Mouse (Mus musculus) lung, postnatal 10 days (tissue): Measurements from ENCODE around the gene Tmem140.

Experiments
- DNase-seq: peaks from one replicate; pipeline ENCODE4 v3.0.0; 2021

The Tmem140 gene

GRCm38 (mm10) chr6:34862791-34863403, at the start of gene Tmem140:
TSS of gene Tmem140 (plus strand) at chr6:34863146.
- peak; percentile 67 for DNase-seq

- no peak for DNase-seq
These were observed 38.5 kb upstream of the Tmem140 start for GRCm38 (mm10) chr6:34824406-34824805.

DNA sequence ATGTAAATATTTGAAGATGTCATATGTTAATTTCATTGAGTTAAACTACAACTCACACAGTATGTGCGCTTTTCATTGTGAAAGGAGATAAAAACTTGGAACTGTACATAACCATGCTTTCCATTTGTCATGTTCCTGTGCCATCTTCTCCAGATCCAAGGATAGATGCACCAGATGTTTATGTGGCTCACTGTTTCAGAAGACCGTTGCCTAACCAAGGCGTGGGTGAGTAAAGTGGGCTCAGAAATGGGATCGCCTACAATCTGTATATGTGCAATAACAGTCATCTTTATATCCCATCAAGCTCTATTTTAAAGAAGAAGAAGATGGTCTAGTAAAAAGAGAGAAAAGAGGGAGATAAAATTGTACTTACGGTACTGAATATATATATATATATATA, 30.6 kb upstream of the Tmem140 start:
- no peak for DNase-seq

- DNase-seq: no peak
These were observed 1.3 kb upstream of the Tmem140 start for GRCm38 (mm10) chr6:34861546-34862053.

DNA sequence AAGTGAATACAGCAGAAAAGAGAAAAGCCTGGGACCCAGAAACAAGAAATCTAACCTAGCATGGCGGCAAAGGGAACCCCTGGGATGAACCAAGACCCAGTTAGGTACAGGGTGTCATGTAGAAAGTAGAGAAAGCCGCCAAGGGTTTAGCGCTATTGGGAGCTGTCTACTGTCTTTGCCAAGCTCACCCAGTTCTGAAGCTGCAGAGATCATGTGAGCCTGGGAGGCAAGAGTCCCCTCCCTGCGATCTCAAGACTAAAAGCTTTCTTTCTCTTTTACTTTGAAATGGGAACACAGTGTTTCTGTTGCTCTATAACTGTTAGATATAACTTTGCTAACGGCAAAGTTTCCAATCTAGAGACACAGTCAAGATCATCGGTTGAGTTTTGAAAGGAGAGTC, 565 bp upstream of the Tmem140 start:
- DNase-seq: peak; percentile 45

- no peak for DNase-seq
These were observed 1.0 kb downstream of the Tmem140 start for GRCm38 (mm10) chr6:34863786-34864514.

DNA sequence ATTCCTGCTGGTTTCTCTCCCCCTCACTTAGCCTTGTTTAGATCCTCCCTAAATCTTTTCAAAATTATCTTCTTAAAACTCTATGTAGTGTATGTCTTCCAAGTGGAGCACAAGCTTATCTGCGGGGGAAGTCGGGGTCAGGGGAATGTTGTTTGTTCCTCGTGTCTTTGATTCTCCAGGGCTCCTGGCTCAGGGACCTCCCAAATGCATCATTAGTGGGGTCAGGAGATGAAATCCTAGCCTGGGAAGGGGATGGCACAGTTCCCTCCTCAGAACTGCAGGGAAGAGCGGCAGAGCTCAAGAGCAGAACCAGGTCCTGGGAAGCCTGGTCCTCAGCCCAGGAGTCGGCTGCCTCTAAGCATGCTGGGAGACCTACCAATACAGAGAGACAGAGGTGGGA, 2.3 kb downstream of the Tmem140 start:
- DNase-seq: no peak

GRCm38 (mm10) chr6:34865711-34866593, 3.0 kb downstream of the Tmem140 start:
- DNase-seq: peak; percentile 74

GRCm38 (mm10) chr6:34866786-34867185, 3.8 kb downstream of the Tmem140 start:
- peak; percentile 45 for DNase-seq

GRCm38 (mm10) chr6:34867301-34867994, 4.5 kb downstream of the Tmem140 start:
- DNase-seq: no peak

DNA sequence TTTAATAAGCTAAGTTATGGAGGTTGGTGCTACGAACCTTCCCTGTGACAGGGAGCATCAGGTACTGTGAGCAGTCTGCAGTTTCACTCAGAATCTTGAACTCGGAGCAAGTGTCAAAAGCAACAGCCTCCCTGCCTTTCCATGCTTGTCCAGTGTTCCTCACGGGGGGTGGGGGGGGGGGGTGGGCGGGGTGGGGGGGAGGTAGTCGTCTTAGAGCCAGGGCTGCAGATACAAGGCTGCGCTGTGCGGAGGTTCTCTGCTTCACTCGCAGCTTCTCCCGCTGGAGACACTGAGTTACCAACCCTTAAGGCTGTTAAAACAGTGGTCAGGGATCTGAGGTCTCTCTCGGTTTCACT, 5.0 kb downstream of the Tmem140 start:
- DNase-seq: no peak

DNA sequence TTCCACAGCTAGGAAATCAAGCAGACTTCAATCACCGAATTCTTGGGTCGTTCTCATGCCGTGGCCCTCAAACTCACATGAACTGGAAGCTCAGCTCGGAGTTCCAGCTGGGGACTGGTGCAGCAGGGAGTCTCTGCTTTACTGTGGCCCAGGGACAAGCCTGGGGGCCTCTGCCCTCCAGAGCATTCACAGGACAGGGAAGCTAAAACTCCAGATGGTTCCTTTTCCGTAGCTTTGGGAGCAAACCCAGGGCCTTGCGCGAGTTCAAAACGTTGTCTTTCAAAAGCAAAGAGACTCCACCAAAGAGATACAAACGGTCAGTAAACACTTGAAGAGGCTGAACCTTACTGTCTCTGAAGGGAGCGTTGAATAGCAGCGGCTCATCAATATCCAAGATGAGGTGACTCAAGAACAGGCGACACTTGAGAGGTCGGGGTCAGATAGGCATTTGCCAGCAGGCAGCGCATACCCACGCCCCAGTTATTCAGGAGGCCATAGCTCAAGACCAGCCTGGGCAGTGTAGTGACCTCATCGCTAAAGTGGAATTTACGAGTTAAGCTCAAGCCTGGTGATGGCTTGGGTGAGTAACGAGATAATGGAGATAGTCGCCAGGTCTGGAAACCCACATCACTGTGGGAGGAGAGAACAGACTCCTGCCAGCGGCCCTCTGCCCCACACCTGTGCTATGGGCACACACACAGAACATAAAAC, 5.7 kb downstream of the Tmem140 start:
- DNase-seq: no peak

GRCm38 (mm10) chr6:34869225-34869915, 6.4 kb downstream of the Tmem140 start:
- DNase-seq: peak; percentile 72

GRCm38 (mm10) chr6:34870136-34870535, 7.2 kb downstream of the Tmem140 start:
- no peak for DNase-seq

GRCm38 (mm10) chr6:34870724-34871123, 7.8 kb downstream of the Tmem140 start:
- DNase-seq: no peak

GRCm38 (mm10) chr6:34871929-34872328, 9.0 kb downstream of the Tmem140 start:
- DNase-seq: no peak

DNA sequence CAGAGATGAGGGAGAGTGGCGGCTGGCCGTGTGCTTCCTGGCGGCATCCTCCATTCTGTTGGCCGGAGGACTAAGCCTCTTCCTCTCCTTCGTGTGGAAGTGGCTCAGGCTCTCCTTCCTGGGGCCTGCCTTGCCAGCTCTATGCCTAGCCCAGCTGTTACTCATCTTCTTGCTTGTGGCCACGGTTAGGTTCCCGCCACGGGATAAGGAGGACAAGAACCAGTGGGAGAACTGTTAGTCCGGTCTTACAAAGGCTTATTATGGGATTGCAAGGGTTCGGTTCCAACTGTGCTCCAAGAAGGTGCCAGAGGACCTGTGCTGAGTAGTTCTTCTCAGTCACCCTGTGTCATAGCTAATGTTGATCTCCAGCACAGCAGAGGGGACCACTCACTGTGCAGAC, 9.9 kb downstream of the Tmem140 start:
- DNase-seq: no peak

GRCm38 (mm10) chr6:34874101-34874921, 11.4 kb downstream of the Tmem140 start:
- peak; percentile 84 for DNase-seq

- no peak for DNase-seq
These were observed 12.4 kb downstream of the Tmem140 start for GRCm38 (mm10) chr6:34875268-34875761.
